Mouse (Mus musculus) midbrain, postnatal 0 days (tissue): ENCODE data around the gene Scd3. TPM values are rescaled to one million over a fixed set of nuclear protein-coding genes. Genes with fewer than 3 reads are reported as not detected.

Source experiments
- ATAC-seq: fragments of 200-750 bp; cut with Nextera tagmentation; 2 replicates; pipeline ENCODE4 v1.8.0; 2017; ENCODE audit warnings: moderate number of reproducible peaks, mild to moderate bottlenecking, moderate TSS enrichment, moderate library complexity; ENCODE audit not compliant: low FRiP score
- DNase-seq: peaks from one replicate; pipeline ENCODE4 v3.0.0-alpha.2; 2015; ENCODE audit warnings: low spot score
- H3K27ac ChIP-seq: fragments of 300-500 bp; sonication (generic); 2 replicates; pipeline ENCODE4 v1.5.1; 2014; ENCODE audit warnings: low read depth, mild to moderate bottlenecking, low read length, mixed read lengths
- H3K27me3 ChIP-seq: fragments of 300-500 bp; sonication (generic); 2 replicates; pipeline ENCODE4 v1.6.1; 2014; ENCODE audit warnings: low read length, control low read depth, mixed read lengths; ENCODE audit not compliant: insufficient read depth
- H3K36me3 ChIP-seq: fragments of 300-500 bp; sonication (generic); 2 replicates; pipeline ENCODE4 v1.6.1; 2014; ENCODE audit warnings: low read length, control low read depth, mixed read lengths; ENCODE audit not compliant: insufficient read depth
- H3K4me1 ChIP-seq: fragments of 300-500 bp; sonication (generic); 2 replicates; pipeline ENCODE4 v1.6.1; 2014; ENCODE audit warnings: mild to moderate bottlenecking, control low read depth, antibody characterized with exemption, low read length, mixed read lengths; ENCODE audit not compliant: insufficient read depth
- H3K4me2 ChIP-seq: fragments of 300-500 bp; sonication (generic); 2 replicates; pipeline ENCODE4 v1.6.1; 2014; ENCODE audit warnings: low read depth, mild to moderate bottlenecking, low read length, mixed read lengths; ENCODE audit not compliant: poor library complexity, severe bottlenecking
- H3K4me3 ChIP-seq: fragments of 300-500 bp; sonication (generic); 2 replicates; pipeline ENCODE4 v1.5.1; 2014; ENCODE audit warnings: low read depth, mild to moderate bottlenecking, low read length, moderate library complexity
- H3K9ac ChIP-seq: fragments of 300-500 bp; sonication (generic); replicated peaks from 2 replicates; pipeline ENCODE4 v1.6.1; 2014; ENCODE audit warnings: mild to moderate bottlenecking, low read length, moderate library complexity, mixed read lengths; ENCODE audit not compliant: poor library complexity, severe bottlenecking
- H3K9me3 ChIP-seq: fragments of 300-500 bp; sonication (generic); 2 replicates; pipeline ENCODE4 v1.6.1; 2016; ENCODE audit warnings: low read length, control low read depth
- CTCF ChIP-seq: IDR thresholded peaks from 2 replicates; pipeline ENCODE4 v1.5.1; 2016; ENCODE audit warnings: antibody characterized with exemption, mild to moderate bottlenecking
- WGBS: fragments of 180-500 bp; shearing (Covaris S2); extraction: QIAGEN DNeasy Blood & Tissue Kit; methylation state at CpG from one replicate; pipeline ENCODE4 v1.1.7; 2014; 5-methylcytosine and 5-hydroxymethylcytosine counted together
- polyA plus RNA-seq: library from polyadenylated mRNA; unstranded; fragments of >200 nt; fragmentation: Nextera tagmentation; extraction: Ambion mirVana; gene quantifications from 2 replicates; pipeline ENCODE4 v1.2.1, GENCODE M21; 2015
- total RNA-seq: library from RNA; depleted of rRNA; stranded (reverse); fragments of >200 nt; gene quantifications from 2 replicates; pipeline ENCODE4 v1.2.3, GENCODE M21; 2014

Scd3 gene
- total and polyA plus RNA-seq, 2 experiments from 2014 or later, result 3.9 to 5.9 TPM

DNA sequence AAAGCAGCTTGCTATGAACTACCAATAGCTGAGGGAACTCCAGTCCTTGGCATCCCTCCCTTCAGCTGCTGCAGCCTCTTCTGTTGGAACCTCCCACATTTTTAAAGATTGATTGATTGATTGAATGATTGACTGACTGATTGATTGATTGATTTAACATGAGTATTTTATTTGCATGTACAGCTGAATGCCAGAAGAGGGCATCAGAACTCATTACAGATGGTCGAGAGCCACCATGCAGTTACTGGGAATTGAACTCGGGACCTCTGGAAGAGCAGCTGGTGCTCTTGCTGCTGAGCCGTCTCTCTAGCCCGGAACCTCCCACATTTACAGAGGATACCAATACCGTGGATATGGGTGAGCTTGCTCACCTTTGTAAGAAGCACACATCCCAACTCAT lies 57.4 kb downstream of the Scd3 start:
- Histone ChIP-seq H3K9ac (no peak overlapping the region), H3K27ac (no peak overlapping the region), H3K9me3 (no peaks in the 10 kb centered on the region), H3K4me1 (no peaks in the 10 kb centered on the region), H3K36me3 (no peaks in the 10 kb centered on the region), H3K27me3 (no peaks in the 10 kb centered on the region), H3K4me3 (no peak overlapping the region), H3K4me2 (no peak overlapping the region)
- no peak for ATAC-seq
- 76% methylated on average over 5 of the region's 5 CpGs for WGBS
- no peak for DNase-seq
- peak; percentile 17; the same call in 1 of the 2 replicates for TF ChIP-seq CTCF

GRCm38 (mm10) chr19:44261774-44262173 lies 58.7 kb downstream of the Scd3 start:
- DNase-seq (no peak), ATAC-seq (no peak)
- H3K4me1 ChIP-seq, result no peaks in the 10 kb centered on the region
- no peaks in the 10 kb centered on the region for H3K9me3 ChIP-seq
- H3K27me3 ChIP-seq, result no peaks in the 10 kb centered on the region
- no peak for TF ChIP-seq CTCF
- 61% methylated on average over 7 of the region's 7 CpGs for WGBS
- H3K4me2 ChIP-seq, result no peak overlapping the region
- H3K4me3 ChIP-seq, result no peak overlapping the region
- no peak overlapping the region for H3K9ac ChIP-seq
- H3K36me3 ChIP-seq, result no peaks in the 10 kb centered on the region
- H3K27ac ChIP-seq, result no peak overlapping the region

DNA sequence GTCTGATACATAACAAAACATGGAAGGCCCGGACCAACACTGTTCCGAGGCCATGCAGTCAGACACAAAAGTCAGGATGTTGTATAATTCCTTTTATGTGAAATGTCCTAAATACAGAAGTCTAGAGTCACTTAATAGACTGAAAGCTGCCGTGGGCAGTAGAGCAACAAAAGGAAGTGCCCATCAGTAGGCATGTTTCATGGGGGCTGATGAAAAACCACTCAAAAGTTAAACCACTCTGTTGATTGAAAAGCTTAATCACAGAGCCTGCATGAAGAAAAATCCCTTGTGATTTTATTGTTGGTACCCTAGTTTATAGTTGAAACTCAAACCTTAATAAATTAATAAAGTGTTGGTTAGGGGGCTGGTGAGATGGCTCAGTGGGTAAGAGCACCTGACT lies 60.5 kb downstream of the Scd3 start:
- no peak for ATAC-seq
- DNase-seq, result no peak
- Histone ChIP-seq H3K36me3 (no peaks in the 10 kb centered on the region), H3K4me2 (no peak overlapping the region), H3K9ac (no peak overlapping the region), H3K27me3 (no peaks in the 10 kb centered on the region), H3K9me3 (no peaks in the 10 kb centered on the region), H3K4me3 (no peak overlapping the region), H3K27ac (no peak overlapping the region), H3K4me1 (peaks cover 4% of the 10 kb centered on the region; the same call in 1 of the 2 replicates)
- TF ChIP-seq CTCF, result no peak
- 87% methylated on average over 3 of the region's 3 CpGs for WGBS

- Histone ChIP-seq H3K4me3 (no peak overlapping the region), H3K36me3 (no peaks in the 10 kb centered on the region), H3K9ac (no peak overlapping the region), H3K4me2 (no peak overlapping the region), H3K9me3 (no peaks in the 10 kb centered on the region), H3K27ac (no peak overlapping the region), H3K4me1 (peaks cover 4% of the 10 kb centered on the region; the same call in 1 of the 2 replicates), H3K27me3 (no peaks in the 10 kb centered on the region)
- 76% methylated on average over 9 of the region's 9 CpGs for WGBS
- DNase-seq (no peak), ATAC-seq (no peak)
- TF ChIP-seq CTCF, result no peak
Observed at GRCm38 (mm10) chr19:44264226-44264625, 61.2 kb downstream of the Scd3 start.

DNA sequence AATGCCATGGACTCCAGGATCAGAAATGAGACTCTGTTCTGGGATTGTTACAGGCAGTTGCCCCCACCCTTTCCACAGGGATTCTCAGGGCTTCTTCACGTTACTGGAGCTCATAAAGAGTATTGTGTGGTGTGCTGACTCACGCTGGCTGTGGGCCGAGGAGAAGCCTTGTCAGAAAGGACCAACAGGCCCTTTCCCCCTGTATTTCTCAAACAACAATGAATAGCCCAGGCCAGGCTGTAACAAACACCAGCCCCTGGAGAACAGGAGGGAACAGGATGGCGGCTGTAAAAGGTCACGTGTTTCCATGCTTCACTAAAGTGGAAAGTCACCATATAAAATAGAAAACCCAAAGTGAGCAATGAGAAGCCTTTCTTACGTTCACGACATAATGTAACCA lies 62.2 kb downstream of the Scd3 start:
- Histone ChIP-seq H3K27ac (no peak overlapping the region), H3K27me3 (no peaks in the 10 kb centered on the region), H3K9me3 (no peaks in the 10 kb centered on the region), H3K9ac (no peak overlapping the region), H3K36me3 (no peaks in the 10 kb centered on the region), H3K4me3 (no peak overlapping the region), H3K4me1 (peaks cover 4% of the 10 kb centered on the region; the same call in 1 of the 2 replicates), H3K4me2 (no peak overlapping the region)
- ATAC-seq, result no peak
- no peak for DNase-seq
- 53% methylated on average over 7 of the region's 7 CpGs for WGBS
- TF ChIP-seq CTCF, result no peak

DNA sequence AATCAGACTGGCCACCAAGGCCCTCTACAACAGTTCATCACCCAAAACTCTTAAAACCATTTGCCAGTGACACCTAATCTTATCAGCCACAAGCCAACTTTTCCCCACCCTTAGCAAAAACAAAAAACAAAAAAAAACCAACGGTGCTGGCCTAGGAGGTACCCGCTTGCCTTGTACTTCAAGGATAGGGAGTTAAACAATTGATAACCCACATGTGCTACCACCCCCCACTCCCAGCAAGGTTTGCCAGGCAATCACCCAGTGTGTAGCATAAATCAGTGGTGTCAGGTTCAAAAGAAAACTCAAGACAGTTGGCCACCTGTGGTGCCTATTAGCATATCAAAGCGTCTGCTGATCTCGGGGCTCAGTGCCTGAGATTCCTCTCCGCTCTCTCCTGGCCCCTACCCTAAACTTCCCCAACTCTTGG lies 62.9 kb downstream of the Scd3 start:
- Histone ChIP-seq H3K4me3 (no peak overlapping the region), H3K9ac (no peak overlapping the region), H3K4me2 (0 out of 2 replicates have a peak overlapping the region, but pooled peaks have one; percentile 73), H3K4me1 (peaks cover 4% of the 10 kb centered on the region; the same call in 1 of the 2 replicates), H3K36me3 (no peaks in the 10 kb centered on the region), H3K27me3 (no peaks in the 10 kb centered on the region), H3K9me3 (no peaks in the 10 kb centered on the region), H3K27ac (no peak overlapping the region)
- DNase-seq (no peak), ATAC-seq (no peak)
- TF ChIP-seq CTCF, result no peak
- 29% methylated on average over 5 of the region's 5 CpGs for WGBS
